ENCODE assay signal across 12 mouse cellular contexts in genomic region chr11:107792136-107792535, GRCm38 (mm10). TPM values are rescaled to one million over a fixed set of nuclear protein-coding genes. Genes with fewer than 3 reads are reported as not detected.
A peak's percentile ranks its signal among the peaks of the same experiment; 100 is the strongest.
DNase-seq lines count a peak whose midpoint lies in the region; ATAC-seq lines count a peak whose summit lies in the region.
"Had no signal": no experiment of that assay in that cellular context is flagged by ENCODE, and none has a peak within 500 bp of the region (broad histone marks: within the 10 kb centered on the region; RNA-seq: fewer than 3 reads in every experiment).

No protein-coding gene starts in this region.

- peaks cover 19% of the 10 kb centered on the region for H3K27me3 ChIP-seq in forebrain, embryonic 12.5 days
- peaks cover 43% of the 10 kb centered on the region for H3K27me3 ChIP-seq in intestine, embryonic 15.5 days (replicated peaks)
- no peaks in the 10 kb centered on the region for H3K27me3 ChIP-seq in neural tube, embryonic 15.5 days (replicated peaks)

- H3K9me3 ChIP-seq in forebrain, embryonic 12.5 days, result no peaks in the 10 kb centered on the region
- no peaks in the 10 kb centered on the region for H3K9me3 ChIP-seq in intestine, embryonic 15.5 days
- H3K9me3 ChIP-seq in neural tube, embryonic 15.5 days (replicated peaks), result no peaks in the 10 kb centered on the region
- H3K9me3 ChIP-seq: heart, embryonic 15.5 days had no signal

- peak; percentile 35 for DNase-seq in right cerebral cortex, postnatal 4 days
- no peak for DNase-seq in right cerebral cortex, postnatal 36 days (ENCODE audit: low spot score in 2 of 2)
- DNase-seq in spleen, postnatal 14 days (ENCODE audit: low spot score in 2 of 2), result no peak
- no peak for DNase-seq in frontal cortex, postnatal 25 days (ENCODE audit: low spot score in 2 of 2)
- DNase-seq in adrenal gland, postnatal 14 days, result no peak

- peak; percentile 13; the same call in 1 of the 2 replicates for ATAC-seq in forebrain, embryonic 12.5 days (ENCODE audit: low FRiP score)
- ATAC-seq in intestine, embryonic 15.5 days, result 0 out of 2 replicates have a peak, but pooled peaks have one; percentile 15
- ATAC-seq in neural tube, embryonic 15.5 days (ENCODE audit: low FRiP score), result no peak

- WGBS in forebrain, embryonic 12.5 days, result 13% methylated on average over 9 of the region's 9 CpGs
- 39% methylated on average over 9 of the region's 9 CpGs for WGBS in intestine, embryonic 15.5 days
- WGBS in neural tube, embryonic 15.5 days, result 9% methylated on average over 9 of the region's 9 CpGs

- peaks cover 23% of the 10 kb centered on the region for H3K36me3 ChIP-seq in forebrain, embryonic 12.5 days (replicated peaks)
- H3K36me3 ChIP-seq in intestine, embryonic 15.5 days, result no peaks in the 10 kb centered on the region
- H3K36me3 ChIP-seq in neural tube, embryonic 15.5 days, result peaks cover 18% of the 10 kb centered on the region
- H3K36me3 ChIP-seq: heart, embryonic 15.5 days had no signal

- peaks cover 48% of the 10 kb centered on the region for H3K4me1 ChIP-seq in forebrain, embryonic 12.5 days
- H3K4me1 ChIP-seq in intestine, embryonic 15.5 days (replicated peaks), result peaks cover 26% of the 10 kb centered on the region
- H3K4me1 ChIP-seq in neural tube, embryonic 15.5 days, result peaks cover 47% of the 10 kb centered on the region

- peak overlapping the region; percentile 65 for H3K27ac ChIP-seq in forebrain, embryonic 12.5 days
- H3K27ac ChIP-seq in intestine, embryonic 15.5 days, result no peak overlapping the region
- H3K27ac ChIP-seq in neural tube, embryonic 15.5 days (replicated peaks), result peak overlapping the region; percentile 97
- H3K27ac ChIP-seq: heart, embryonic 15.5 days had no signal

- peak overlapping the region; percentile 84 for H3K4me3 ChIP-seq in forebrain, embryonic 12.5 days (replicated peaks)
- no peak overlapping the region for H3K4me3 ChIP-seq in intestine, embryonic 15.5 days (replicated peaks)
- peak overlapping the region; percentile 78 for H3K4me3 ChIP-seq in neural tube, embryonic 15.5 days (replicated peaks)
- H3K4me3 ChIP-seq: heart, embryonic 15.5 days had no signal

- H3K4me2 ChIP-seq in forebrain, embryonic 12.5 days, result peak overlapping the region; percentile 88
- no peak overlapping the region for H3K4me2 ChIP-seq in intestine, embryonic 15.5 days (replicated peaks)
- H3K4me2 ChIP-seq in neural tube, embryonic 15.5 days, result peak overlapping the region; percentile 83

- H3K9ac ChIP-seq in forebrain, embryonic 12.5 days, result peak overlapping the region; percentile 85; the same call in 1 of the 2 replicates
- H3K9ac ChIP-seq in intestine, embryonic 15.5 days, result no peak overlapping the region
- H3K9ac ChIP-seq in neural tube, embryonic 15.5 days (replicated peaks), result peak overlapping the region; percentile 82
- H3K9ac ChIP-seq: heart, embryonic 15.5 days had no signal

RNA-seq across cellular contexts. Expression of gene Cacng4, which starts 2.2 kb away (rescaled TPM):
- polyA plus RNA-seq in forebrain, embryonic 12.5 days (2016; fragmentation: Nextera tagmentation; extraction: Ambion mirVana), result 21.0 and 22.8 TPM in 2 replicates
- polyA plus RNA-seq in intestine, embryonic 15.5 days (2015; fragmentation: Nextera tagmentation; extraction: Ambion mirVana), result 4.1 and 5.8 TPM in 2 replicates
- 43.2 and 52.5 TPM in 2 replicates for polyA plus RNA-seq in neural tube, embryonic 15.5 days (2015; fragmentation: Nextera tagmentation; extraction: Ambion mirVana)
- total RNA-seq in adrenal gland, postnatal 14 days (2021), result 2.2 and 2.7 TPM in 2 replicates
- total RNA-seq: CH12.LX; common myeloid progenitor, adult 5-6 weeks; megakaryocyte, adult 5-6 weeks had no signal
